Mouse (Mus musculus) heart, postnatal 36 days (tissue): ENCODE results near the gene Exoc3l2. TPM values are rescaled to one million over a fixed set of nuclear protein-coding genes. Genes with fewer than 3 reads are reported as not detected.

Experiments used
- DNase-seq, 2 experiments: peaks; one replicate each; pipeline ENCODE4 v3.0.0; 2021 to 2022
- intact Hi-C: fragments of 180-260 bp; cut with DNase I; formaldehyde crosslinking; loops from one replicate; pipeline ENCODE4 v1.15.1; 2025
- total RNA-seq, 2 experiments: library from RNA; stranded (reverse); gene quantifications; 2 replicates each; pipeline ENCODE4 v1.2.3; 2021

The Exoc3l2 gene
- total RNA-seq, 2 experiments from 2014 or later = 0.78 to 0.84 TPM

GRCm38 (mm10) chr7:19477624-19478384 is 14.7 kb downstream of the Exoc3l2 start:
- intact Hi-C loops = loop anchor here (2.0 kb wide), 1 partner anchor 15 kb away; the partner anchor contains the start of gene Exoc3l2
- no peak for DNase-seq

- no peak for DNase-seq
- intact Hi-C loops = no loop called here
Observed at GRCm38 (mm10) chr7:19483281-19483680, 20.1 kb downstream of the Exoc3l2 start.

GRCm38 (mm10) chr7:19485488-19485887 is 22.4 kb downstream of the Exoc3l2 start:
- DNase-seq = no peak
- intact Hi-C loops = no loop called here

- intact Hi-C loops = no loop called here
- no peak for DNase-seq
Observed at GRCm38 (mm10) chr7:19486549-19486948, 23.4 kb downstream of the Exoc3l2 start.

GRCm38 (mm10) chr7:19489525-19489924 is 26.4 kb downstream of the Exoc3l2 start:
- intact Hi-C loops = no loop called here
- no peak for DNase-seq

GRCm38 (mm10) chr7:19491731-19492130 is 28.6 kb downstream of the Exoc3l2 start:
- intact Hi-C loops = no loop called here
- DNase-seq = peak; percentile 34 to 47

- intact Hi-C loops = no loop called here
- no peak for DNase-seq
Observed at GRCm38 (mm10) chr7:19494751-19495474, 31.8 kb downstream of the Exoc3l2 start.

GRCm38 (mm10) chr7:19495521-19496213 is 32.5 kb downstream of the Exoc3l2 start:
- intact Hi-C loops = no loop called here
- DNase-seq = peak in 1 of 2 experiments; percentile 31

- intact Hi-C loops = no loop called here
- DNase-seq = no peak
Observed at GRCm38 (mm10) chr7:19496214-19496555, 33.1 kb downstream of the Exoc3l2 start.

- intact Hi-C loops = no loop called here
- no peak for DNase-seq
Observed at GRCm38 (mm10) chr7:19498326-19498725, 35.2 kb downstream of the Exoc3l2 start.

GRCm38 (mm10) chr7:19500420-19501363 is 37.6 kb downstream of the Exoc3l2 start:
- DNase-seq = no peak
- intact Hi-C loops = loop anchor here (5.0 kb wide), 1 partner anchor 93 kb away; no protein-coding TSS in a partner anchor

- no peak for DNase-seq
- intact Hi-C loops = loop anchor here (2.0 to 5.0 kb wide), 3 partner anchors 37 to 117 kb away; no protein-coding TSS in a partner anchor
Observed at GRCm38 (mm10) chr7:19501658-19502057, 38.5 kb downstream of the Exoc3l2 start.

- DNase-seq = peak; percentile 55 to 56
- intact Hi-C loops = loop anchor here (2.0 to 5.0 kb wide), 3 partner anchors 39 to 115 kb away; no protein-coding TSS in a partner anchor
Observed at GRCm38 (mm10) chr7:19503481-19504068, 40.4 kb downstream of the Exoc3l2 start.

GRCm38 (mm10) chr7:19506326-19506725 is 43.2 kb downstream of the Exoc3l2 start:
- no peak for DNase-seq
- intact Hi-C loops = loop anchor here (2.0 kb wide), 1 partner anchor 66 kb away; no protein-coding TSS in a partner anchor

- DNase-seq = peak; percentile 36 to 42
- intact Hi-C loops = loop anchor here (1.0 to 2.0 kb wide), 2 partner anchors 48 to 66 kb away; no protein-coding TSS in a partner anchor
Observed at GRCm38 (mm10) chr7:19506969-19507611, 44.0 kb downstream of the Exoc3l2 start.

- intact Hi-C loops = loop anchor here (1.0 to 2.0 kb wide), 2 partner anchors 48 to 65 kb away; no protein-coding TSS in a partner anchor
- no peak for DNase-seq
Observed at GRCm38 (mm10) chr7:19507612-19507981, 44.5 kb downstream of the Exoc3l2 start.

GRCm38 (mm10) chr7:19508150-19508923 is 45.2 kb downstream of the Exoc3l2 start, which contains the start of the genes Bloc1s3 and Trappc6a:
Gene Bloc1s3 (minus strand): TSS chr7:19508367.
Gene Trappc6a (plus strand): TSS chr7:19508395.
- intact Hi-C loops = no loop called here

More at GRCm38 (mm10) chr7:19508150-19508923, 45.2 kb downstream of the Exoc3l2 start, which contains the start of the genes Bloc1s3 and Trappc6a:
- DNase-seq = peak; percentile 93 to 95
